Mouse (Mus musculus): ENCODE measurements around the gene Inka2.
"Not testable (repeated sequence)": the region's sequence is repeated elsewhere in the genome, so short reads cannot be mapped to it uniquely, and the experiment has no call there.

Gene Inka2

DNA sequence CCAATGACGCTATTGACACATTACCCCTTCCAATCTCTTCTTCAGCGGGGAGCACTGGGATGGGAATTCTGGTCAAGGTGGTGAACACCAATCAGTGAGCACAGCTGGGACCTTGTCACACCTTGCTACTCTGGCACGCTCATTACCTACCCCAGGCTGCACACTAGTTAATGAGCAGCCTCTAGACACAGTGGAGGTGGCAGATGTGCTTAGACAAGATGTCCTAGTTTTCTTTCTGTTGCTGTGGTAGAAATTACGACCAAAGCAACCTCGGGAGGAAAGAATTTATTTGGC is 7.3 kb upstream of the Inka2 start:
- no peak for DNase-seq (ENCODE audit: low spot score)

DNA sequence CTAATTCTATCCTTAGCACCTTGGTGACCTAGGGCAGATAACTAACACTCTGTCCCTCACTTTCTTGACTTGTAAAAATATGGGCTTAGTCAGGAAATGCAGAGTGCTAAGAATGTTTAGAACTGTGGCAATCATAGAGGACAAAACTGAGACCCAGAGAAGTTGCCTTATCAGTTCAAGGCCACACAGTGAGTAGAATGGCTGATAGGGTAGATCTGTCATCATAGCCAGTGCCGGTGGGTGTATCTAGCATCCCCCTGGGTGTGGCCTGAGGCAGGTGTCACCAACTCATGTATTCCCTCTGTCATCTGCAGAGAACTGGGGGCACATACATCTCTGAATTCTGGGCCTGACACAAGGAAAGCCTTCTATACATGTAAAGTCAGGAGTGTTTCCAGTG is 6.1 kb upstream of the Inka2 start:
- no peak for DNase-seq (ENCODE audit: low spot score)

DNA sequence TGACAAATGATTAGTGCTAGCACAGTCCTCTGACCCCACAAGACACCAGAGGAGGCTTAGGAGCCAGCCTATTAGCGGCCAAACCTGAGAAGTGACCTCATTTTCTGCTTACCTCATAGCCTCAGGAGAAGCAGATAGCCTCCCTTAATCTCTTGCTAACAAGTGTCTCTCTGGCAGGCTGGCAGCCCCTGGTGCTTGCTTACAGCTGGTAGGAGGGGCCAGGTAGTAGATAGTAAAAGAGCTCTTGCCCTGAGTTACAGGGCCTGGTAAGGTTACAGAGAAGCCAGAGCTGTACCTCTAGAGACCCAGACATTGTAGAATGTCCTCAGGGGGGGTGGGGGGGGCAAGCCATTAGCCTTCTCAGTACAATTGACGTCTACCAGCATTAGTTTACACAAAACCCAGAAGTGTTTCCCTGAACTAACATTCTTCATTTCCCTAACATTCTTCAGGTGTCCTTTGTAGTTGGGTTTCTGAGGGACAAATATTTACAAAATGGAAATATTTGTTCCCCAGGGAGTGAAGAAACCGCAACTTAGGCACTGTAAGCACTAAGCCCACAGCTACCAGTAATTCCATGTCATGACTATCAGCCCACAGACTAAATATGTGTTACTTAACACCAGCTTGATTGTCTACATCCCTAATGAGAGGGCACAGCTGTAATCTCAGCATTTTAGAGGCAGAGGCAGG is 5.0 kb upstream of the Inka2 start:
- no peak for DNase-seq (ENCODE audit: low spot score)

DNA sequence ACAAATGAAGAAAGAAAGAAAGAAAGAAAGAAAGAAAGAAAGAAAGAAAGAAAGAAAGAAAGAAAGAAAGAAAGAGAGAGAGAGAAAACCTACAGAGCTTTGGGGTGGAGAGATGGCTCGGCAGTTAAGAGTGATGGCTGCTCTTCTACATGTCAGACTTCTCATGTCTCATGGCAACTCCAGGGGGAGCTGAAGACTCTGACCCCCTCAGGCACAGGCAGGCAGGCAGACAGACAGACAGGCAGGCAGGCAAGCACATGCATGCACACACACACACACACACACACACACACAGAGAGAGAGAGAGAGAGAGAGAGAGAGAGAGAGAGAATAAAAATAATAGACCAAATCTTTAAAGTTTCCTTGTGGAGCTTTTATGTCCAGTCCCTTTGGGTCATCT is 3.6 kb upstream of the Inka2 start:
- not testable (repeated sequence) for DNase-seq (ENCODE audit: low spot score)

DNA sequence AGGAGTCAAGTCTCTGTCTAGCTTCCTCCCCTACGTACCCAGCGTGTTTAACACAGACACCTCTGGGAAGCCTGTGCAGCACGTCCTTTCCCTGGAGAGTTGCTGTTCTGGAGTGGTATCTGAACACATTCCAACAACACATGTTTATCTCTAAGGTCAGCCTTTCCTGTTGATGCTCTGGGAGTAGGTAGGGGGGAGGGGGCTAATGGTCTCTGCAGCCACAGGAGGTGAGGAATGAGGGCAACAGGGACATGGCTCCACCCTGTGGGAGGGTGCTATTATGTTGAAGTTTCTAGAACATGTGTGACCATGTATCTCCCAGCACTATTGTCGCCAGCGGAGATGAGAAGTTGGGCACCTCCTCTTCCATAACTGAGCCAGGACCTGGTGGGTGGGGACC is 3.0 kb upstream of the Inka2 start:
- no peak for DNase-seq (ENCODE audit: low spot score)

DNA sequence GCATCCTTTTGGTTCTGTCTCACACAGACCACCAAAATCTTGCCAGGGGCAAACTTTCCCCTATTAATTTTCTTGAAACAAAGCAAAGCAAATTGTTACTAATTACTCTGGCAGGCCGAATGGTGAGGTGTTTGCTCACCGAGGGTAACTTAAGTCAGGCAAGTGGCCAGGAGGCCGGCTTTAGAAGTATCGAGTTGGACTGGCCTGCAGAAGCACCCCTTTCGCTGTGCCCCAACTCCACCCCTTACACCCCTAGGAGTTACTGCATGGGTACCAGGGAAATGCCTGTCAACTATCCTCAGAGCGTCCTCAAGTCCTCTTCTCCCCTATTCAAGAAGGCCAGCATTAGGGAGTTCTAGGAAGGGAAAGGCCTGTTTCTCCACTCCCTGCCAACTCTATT is 828 bp upstream of the Inka2 start:
- DNase-seq (ENCODE audit: low spot score) = no peak

DNA sequence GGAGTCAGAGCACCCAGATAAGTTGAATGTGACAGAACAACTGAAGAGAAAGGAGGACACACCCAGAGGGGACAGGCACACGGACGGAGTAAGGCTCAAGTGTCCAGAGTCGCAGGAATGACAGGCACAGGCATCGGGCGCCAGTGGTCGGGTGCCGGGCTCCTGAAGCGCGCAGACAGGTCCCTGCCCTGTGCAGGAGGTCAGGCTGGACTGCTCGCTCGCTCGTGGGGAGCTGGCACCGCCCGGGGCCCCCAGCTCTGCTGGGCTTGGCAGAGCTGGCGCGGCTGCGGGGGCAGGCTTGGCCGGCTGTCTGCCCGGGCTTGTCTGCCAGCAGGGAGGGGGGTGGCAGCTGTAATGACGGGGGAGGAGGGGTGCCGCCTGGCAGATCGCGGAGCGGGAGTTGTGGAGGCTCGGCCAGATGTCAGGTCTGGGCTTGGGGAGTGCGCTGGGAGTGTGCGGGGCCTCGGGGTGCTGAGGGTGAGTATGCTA is 706 bp downstream of the Inka2 start:
- DNase-seq (ENCODE audit: low spot score) = peak; percentile 31

DNA sequence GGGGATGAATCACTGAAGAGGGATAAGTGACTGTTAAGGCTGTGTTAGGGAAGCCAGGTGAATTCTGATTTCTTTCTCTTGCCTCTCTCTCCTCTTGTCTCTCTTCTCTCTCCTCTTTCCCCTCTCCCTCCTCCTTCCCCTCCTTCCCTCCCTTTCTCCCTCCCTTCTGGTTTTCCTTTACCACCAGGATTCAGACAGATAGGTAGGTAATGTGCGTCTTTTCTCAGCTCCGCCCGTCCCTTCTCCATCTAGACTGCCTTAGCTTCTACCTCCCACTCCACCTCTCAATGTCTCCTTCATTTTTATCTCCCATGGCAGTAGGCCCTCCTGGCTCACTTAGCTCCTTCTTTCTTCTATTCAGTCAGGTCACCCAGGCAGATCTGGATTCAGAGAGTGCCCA is 1.2 kb downstream of the Inka2 start:
- DNase-seq (ENCODE audit: low spot score) = no peak

DNA sequence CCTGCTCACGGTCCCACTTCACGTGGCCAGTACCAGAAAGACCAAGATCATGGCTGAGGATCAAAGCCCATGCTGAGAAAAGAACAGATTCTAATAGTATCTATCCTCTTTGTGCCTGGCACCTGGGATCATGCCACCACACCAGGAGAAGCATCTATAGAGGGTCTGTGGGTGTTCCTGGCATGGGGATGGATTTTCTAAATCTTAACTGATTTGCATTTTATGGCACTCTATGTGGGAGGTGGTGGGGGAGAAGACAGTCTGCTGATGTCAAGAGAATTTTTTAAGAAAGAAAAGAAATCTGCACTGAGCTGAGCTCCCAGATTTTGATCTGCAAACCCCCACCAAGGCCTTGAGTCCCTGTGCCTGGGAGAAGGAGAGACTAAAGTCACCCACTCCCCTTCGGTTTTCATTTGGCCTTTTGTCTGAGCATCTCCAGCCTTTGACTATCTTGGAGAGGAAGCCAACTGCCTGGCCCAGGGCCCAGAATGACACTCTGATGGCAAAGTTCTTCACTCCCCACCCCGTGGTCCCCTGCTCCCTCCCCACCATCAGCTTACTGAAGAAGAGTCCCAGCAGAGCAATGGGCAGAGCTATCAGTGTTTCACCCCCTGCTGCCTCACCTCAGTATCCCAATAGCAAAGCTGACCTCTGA is 2.1 kb downstream of the Inka2 start:
- DNase-seq (ENCODE audit: low spot score) = no peak

DNA sequence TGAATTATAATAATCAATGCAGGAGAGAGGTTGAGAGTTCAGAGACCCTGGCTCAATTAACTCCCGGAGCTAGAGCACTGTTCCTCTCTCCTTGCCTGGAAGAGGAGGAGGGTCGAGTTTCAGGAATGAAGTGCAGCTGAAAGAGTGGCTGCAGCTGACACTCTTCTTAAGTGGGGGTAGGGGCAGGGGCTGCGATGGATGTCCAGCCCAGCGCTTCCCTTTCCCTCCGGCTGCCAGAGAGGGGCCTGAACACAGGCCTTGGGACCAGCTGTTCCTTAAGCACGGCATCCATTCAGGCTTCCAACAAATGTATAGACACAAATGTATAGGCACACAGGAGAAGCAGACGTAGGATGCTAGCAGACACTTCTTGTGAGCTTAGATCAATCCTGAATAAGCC is 3.2 kb downstream of the Inka2 start:
- DNase-seq (ENCODE audit: low spot score) = no peak

DNA sequence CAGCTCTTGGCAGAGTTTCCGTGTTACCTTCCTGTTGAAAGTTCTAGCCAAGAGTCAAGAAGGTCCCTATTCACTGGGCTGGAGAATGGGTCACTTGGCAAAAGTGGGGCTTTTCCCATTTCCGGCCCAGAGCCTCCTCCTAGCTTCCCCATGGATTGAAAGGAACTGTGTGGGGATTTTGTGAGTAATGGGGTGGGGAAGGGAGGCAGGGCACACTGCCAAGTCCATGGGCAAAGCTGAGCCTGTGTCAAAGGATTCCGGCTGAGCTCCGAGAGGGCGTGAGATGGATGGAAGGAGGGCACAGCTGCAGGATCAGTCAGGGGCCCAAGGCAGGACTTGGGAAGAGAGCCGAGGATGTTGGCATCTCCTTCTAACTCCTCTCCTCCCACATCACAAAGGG is 5.8 kb downstream of the Inka2 start:
- no peak for DNase-seq (ENCODE audit: low spot score)

DNA sequence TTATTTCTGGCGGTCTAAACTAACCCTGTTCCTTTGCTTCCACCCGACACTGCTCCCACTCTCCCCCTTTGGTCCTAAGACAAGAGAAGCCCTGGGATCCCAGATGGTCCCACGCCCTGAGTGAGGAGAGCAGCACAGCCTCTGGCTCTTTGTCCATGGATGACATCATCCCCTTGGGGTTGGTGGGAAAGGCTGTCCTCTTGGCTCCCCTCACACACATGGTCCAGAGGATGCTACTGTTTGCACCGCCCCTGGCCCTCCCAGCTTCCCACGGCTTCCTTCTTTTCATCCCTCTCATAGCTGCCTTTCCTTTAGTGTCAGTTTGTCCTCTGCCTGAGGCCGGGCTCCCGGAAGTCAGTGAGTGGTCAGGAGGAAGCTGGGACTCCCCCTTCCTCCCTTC is 7.3 kb downstream of the Inka2 start:
- DNase-seq (ENCODE audit: low spot score) = no peak

DNA sequence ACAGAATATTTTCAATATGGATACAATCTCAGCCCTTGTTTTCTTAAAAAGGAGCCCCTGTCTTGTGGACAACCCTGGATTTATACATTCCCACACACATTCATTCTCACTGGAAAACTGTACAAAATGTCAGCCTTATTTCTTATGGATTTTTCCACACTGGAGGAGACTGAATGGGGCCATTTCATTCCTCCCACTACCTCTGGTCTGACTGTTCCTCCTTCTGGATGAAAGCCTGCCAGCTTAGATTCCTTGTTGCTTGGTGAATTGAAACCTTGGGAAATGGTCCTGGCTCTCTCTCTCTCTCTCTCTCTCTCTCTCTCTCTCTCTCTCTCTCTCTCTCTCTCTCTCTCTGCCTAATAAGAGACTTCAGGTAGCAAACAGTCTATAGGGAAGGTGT is 8.4 kb downstream of the Inka2 start:
- DNase-seq (ENCODE audit: low spot score) = no peak

DNA sequence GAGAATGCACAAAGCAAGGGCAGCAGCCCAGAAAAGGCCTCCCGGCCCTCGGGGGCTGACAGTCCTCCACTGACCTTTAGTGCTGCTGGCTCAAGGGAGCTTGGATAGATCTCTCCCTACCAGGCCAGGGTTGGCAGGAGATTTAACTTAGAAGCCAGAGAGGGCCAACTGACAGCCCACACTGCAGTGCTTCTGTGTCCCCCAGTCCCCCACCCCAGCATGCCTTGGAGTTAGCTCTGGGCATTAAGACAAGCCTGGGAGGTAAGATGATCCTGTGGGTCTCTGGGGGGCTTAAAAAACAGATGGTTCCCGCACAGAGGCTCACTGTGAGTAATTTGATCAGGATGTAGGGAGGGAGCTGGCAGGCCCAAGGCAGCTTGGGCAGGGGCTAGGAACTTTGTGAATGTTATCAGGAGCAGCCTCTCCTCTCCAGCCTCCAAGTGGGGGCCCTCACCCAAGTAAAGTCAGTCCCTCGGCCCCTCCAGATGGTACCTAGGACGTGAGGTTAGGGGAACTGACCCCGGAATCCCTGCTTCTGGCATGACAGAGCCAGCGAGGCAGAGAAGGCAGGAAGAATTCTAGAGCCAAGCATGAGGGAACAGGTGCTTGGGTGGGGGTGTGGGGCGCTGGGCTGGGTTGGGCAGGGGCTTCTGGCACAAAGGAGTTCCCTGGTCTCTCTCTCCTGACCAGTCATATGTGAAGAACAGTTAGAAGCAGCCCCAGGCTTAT is 9.9 kb downstream of the Inka2 start:
- no peak for DNase-seq (ENCODE audit: low spot score)

DNA sequence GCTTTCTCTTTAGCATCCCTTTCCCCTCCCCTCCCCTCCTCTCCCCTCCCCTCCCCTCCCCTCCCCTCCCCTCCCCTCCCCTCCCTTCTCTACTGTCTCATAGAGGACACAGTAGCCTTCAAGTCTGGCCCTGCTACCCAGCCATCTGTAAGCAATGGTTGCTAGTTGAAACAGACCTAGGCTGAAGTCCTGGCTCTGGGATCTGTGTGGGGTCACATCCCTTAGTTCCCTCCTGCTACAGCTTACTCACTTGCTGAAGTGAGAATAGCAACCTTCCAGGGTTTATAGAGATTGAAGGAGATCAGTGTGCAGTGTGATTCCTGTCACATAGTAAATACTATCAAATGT is 10.4 kb downstream of the Inka2 start:
- DNase-seq (ENCODE audit: low spot score) = no peak

DNA sequence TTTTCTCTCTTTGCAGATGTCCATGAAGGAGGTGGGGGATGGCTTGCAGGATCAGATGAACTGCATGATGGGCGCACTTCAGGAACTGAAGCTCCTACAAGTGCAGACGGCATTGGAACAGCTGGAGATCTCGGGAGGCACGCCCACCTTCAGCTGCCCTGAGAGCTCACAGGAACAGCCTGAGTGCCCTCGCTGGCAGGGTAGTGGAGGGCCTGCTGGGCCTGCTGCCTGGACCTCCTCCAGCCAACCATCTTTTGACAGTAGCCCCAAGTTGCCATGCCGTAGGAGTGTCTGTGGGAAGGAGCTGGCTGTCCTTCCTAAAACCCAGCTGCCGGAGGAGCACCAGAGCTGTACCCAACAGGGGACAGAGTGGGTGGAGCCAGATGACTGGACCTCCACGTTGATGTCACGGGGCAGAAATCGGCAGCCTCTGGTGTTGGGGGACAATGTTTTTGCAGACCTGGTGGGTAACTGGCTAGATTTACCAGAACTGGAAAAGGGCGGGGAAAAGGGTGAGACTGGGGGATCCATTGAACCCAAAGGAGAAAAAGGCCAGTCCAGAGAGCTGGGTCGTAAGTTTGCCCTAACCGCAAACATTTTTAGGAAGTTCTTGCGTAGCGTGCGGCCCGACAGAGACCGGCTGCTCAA is 12.1 kb downstream of the Inka2 start:
- DNase-seq (ENCODE audit: low spot score) = no peak

DNA sequence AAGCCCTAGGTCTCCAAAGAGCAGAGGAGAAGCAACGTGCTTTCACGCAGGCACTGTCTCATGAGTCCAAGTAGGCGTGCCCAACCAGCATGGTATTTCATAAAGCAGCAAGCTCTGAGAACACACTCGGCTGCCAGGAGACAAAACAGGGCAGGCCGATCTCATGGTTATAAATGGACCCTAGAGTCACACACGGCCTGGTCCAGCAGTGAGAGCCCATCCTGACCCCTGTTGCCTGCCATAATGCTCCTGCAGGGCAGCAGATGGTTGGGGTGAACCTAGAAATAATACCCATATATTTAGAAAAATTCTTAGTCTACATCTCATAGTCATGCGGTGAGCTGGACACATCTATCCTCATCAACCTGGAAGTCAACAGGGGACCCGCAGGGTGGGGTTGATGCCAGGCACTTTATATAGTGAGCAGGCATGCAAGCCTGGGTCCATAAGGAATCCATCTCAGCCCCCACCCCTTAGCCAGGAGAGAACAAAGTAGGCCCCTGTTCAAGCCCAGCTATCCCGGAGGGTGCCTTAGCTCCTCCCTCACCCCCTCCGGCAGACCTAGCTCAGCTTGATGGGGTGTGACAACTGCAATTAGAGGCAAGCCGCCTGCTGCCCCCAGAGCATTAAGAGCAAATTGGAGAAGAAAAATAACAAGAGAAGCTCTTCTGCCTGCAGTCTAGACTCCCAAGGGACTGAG is 13.6 kb downstream of the Inka2 start:
- DNase-seq (ENCODE audit: low spot score) = no peak

DNA sequence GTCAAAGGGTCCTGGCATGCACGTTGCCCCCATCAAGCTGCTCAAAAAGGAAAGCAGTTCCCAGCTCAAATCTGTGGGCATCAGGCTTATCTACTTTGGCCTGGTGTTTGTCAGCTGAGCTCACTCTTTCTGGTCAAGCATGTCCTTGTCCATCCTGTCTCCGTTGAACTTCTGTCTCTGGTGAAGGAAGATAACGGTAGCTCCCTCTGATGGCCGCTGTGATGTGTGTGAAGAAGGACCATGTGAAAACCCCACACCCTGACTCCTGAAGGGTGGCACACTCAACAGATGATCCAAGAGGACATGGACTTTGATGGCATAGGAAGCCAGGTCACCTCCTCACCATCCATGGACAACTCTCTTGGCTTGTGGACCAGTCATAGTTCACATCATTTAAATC is 14.3 kb downstream of the Inka2 start:
- no peak for DNase-seq (ENCODE audit: low spot score)

DNA sequence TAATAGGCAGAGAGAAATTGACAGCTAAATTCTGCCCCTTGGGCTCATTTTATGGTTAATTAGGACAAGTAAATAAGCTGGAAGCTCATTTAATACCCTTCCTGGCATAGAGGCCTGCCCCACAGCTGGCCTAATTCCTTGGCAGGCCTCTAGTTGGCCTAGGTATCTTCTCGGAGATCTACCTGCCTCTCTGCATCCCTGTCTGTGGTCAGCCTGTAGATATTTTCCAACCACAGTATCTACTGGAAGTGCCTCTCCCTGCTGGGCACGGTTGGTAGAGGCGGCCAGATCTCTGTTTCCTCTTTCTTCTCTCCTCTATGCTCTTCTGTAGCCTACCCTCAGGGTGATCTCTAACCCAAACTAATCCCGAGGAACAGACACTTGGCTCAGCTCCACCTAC is 15.6 kb downstream of the Inka2 start:
- no peak for DNase-seq (ENCODE audit: low spot score)

DNA sequence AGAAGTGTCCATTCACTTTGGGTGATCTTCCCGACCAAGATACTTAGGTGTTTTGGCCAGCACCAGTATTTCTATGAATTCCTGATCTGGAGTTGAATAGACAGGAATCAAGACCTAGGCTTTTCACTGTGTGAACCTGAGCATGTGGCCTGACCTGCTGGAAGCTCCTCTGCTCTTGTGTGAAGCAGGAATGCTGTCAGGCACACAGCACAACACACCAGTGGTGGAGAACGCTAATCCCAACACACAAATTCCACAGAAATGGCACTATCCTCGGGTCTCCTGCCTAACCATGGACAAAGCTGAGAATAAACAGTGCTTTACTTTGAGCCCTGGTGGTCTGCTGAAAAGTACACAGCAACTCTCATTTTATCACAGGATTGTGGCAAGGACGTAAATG is 16.1 kb downstream of the Inka2 start:
- no peak for DNase-seq (ENCODE audit: low spot score)

DNA sequence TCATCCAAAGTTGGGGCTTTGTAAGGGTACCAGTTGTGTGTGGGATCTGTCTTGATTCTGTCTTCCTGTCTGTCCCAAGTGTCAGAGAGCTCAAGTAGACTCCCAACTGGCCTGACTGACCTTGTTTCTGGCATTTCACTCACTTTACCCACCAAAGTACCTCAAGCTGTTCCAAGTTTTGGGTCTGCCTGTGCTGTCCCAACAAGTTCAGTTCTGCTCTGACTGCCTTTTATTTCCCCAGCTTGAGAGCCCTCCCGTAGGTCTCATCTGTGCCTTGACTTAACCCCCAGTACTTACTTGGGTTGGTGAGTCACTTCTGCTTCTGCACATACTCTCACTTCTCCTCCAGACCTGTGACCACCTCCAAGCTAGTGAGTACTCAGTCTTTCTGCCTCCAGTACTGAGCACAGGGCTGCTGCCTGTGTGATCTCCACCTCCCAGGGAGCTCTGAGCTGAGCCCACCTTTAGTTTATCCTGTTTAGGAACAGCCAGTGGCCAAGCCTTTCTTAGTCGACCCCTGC is 17.3 kb downstream of the Inka2 start:
- DNase-seq (ENCODE audit: low spot score) = no peak

DNA sequence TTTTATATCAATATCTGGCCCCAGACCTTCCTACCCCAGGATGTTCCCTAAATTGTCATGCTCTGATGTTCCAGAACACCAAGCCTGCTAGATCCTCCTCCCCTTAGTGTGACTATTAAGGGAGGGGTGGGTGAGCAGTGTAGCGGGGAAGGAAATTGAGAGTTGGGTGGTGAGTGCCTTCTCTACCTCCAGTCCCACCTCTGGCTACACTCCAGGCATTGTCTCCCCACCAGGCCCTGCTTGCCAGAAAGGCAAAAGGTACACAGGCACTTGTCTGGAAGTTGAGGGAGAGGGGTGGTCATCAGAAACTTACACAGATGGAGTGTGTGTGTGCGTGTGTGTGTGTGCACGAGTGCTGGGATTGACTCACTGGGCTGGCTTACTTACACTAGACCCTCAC is 18.1 kb downstream of the Inka2 start:
- DNase-seq (ENCODE audit: low spot score) = no peak
